9 mouse cellular contexts compared by ENCODE assay signal in the genomic region with DNA sequence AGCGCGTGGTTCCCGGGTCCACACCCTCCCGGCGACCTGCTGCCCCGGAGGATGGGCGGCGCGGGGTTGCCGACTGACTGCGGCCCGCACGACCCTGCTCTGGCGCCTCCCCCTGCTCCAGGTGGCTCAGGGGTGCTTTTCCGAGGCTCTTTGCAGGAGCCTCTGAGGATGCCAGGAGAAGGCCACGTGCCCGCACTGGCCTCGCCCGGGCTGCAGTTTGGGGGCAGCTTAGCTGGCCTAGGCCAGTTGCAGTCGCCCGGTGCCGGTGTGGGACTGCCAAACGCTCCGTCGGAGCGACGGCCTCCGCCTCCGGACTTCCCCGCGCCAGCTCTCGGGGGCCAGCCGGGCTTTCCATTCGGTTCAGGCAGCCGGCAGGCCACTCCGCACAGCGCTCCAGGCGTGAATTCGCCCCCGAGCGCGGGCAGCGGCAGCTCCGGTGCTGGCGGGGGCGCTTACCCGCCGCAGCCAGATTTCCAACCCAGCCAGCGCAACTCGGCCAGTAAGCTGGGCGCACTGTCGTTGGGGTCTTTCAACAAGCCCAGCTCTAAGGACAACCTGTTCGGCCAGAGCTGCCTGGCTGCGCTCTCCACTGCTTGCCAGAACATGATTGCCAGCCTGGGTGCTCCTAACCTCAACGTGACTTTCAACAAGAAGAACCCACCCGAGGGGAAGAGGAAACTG. TPM values are rescaled to one million over a fixed set of nuclear protein-coding genes. Genes with fewer than 3 reads are reported as not detected.
DNase-seq lines count a peak whose midpoint lies in the region; ATAC-seq and TF ChIP-seq lines count a peak whose summit lies in the region.
"Had no signal": no experiment of that assay in that cellular context is flagged by ENCODE, and none has a peak within 500 bp of the region (broad histone marks: within the 10 kb centered on the region; RNA-seq: fewer than 3 reads in every experiment).

No protein-coding gene starts in this region.

- H3K36me3 ChIP-seq in midbrain, embryonic 12.5 days: peaks cover 51% of the 10 kb centered on the region

- peak; percentile 65 for DNase-seq in gastrocnemius, adult 2 months
- no peak for DNase-seq in gastrocnemius, postnatal 36 days
- DNase-seq in ZHBTc4 (ENCODE audit: low read depth, low spot score): peak; percentile 61
- DNase-seq in heart, postnatal 4 days: peak; percentile 50
- no peak for DNase-seq in cerebellum, postnatal 4 days (ENCODE audit: low spot score in 2 of 2)
- no peak for DNase-seq in thymus, postnatal 0 days (ENCODE audit: low spot score)
- no peak for DNase-seq in adrenal gland, postnatal 4 days (ENCODE audit: low spot score in 2 of 2)

- H3K9me3 ChIP-seq in midbrain, embryonic 12.5 days: no peaks in the 10 kb centered on the region

- intact Hi-C loops in gastrocnemius, adult 2 months (cut with DNase I): loop anchor here (5.0 kb wide), 1 partner anchor 87 kb away; no protein-coding TSS in a partner anchor
- intact Hi-C loops in gastrocnemius, postnatal 36 days (cut with DNase I): loop anchor here (5.0 kb wide), 1 partner anchor 92 kb away; no protein-coding TSS in a partner anchor

- peak overlapping the region; percentile 100 for H3K9ac ChIP-seq in midbrain, embryonic 12.5 days (replicated peaks)

- H3K4me2 ChIP-seq in midbrain, embryonic 12.5 days (replicated peaks): peak overlapping the region; percentile 99

- under 1% methylated on average over 56 of the region's 56 CpGs for WGBS in midbrain, embryonic 12.5 days

- H3K27ac ChIP-seq in gastrocnemius, adult 2 months: peak overlapping the region; percentile 92
- H3K27ac ChIP-seq in midbrain, embryonic 12.5 days (replicated peaks): peak overlapping the region; percentile 99

- H3K4me1 ChIP-seq in midbrain, embryonic 12.5 days: peaks cover 65% of the 10 kb centered on the region

- no peaks in the 10 kb centered on the region for H3K27me3 ChIP-seq in midbrain, embryonic 12.5 days

- ATAC-seq in midbrain, embryonic 12.5 days (ENCODE audit: low FRiP score, low read depth): no peak

- peak overlapping the region; percentile 98 for H3K4me3 ChIP-seq in gastrocnemius, adult 2 months
- peak overlapping the region; percentile 76 for H3K4me3 ChIP-seq in midbrain, embryonic 12.5 days
- H3K4me3 ChIP-seq: megakaryocyte, embryonic 14.5 days had no signal

- no peak for TF ChIP-seq CTCF in gastrocnemius, adult 2 months (IDR thresholded peaks at IDR 0.05)

RNA-seq across cellular contexts. Expression of a gene that starts 3.0 kb away (rescaled TPM):
- 10 to 100 TPM; 43.9 to 85.9 TPM for total RNA-seq in gastrocnemius, adult 2 months (2021)
- 10 to 100 TPM; 54.9 to 67.2 TPM for total RNA-seq in gastrocnemius, postnatal 36 days (2021)
- 10 to 100 TPM; 16.5 to 17.7 TPM for total RNA-seq in heart, postnatal 4 days (2021)
- 55.9 and 61.8 TPM in 2 replicates for polyA plus RNA-seq in midbrain, embryonic 12.5 days (2016; fragmentation: Nextera tagmentation; extraction: Ambion mirVana)
- 2.7 and 2.9 TPM in 2 replicates for polyA plus RNA-seq in thymus, postnatal 0 days (2015; fragmentation: Nextera tagmentation; extraction: Ambion mirVana)
- 10 to 100 TPM in 1 of 2 experiments, 1 to 10 TPM in 1; 9.9 to 10.7 TPM for total RNA-seq in adrenal gland, postnatal 4 days (2021)

Comparison
In these comparisons a context has a peak if more than half of its experiments do, and no peak if none do; other contexts are left out.
1. DNase-seq: peak in gastrocnemius, adult 2 months (single experiment), ZHBTc4 (single experiment) and heart, postnatal 4 days (single experiment); none in gastrocnemius, postnatal 36 days (0 of 2), cerebellum, postnatal 4 days (0 of 2), thymus, postnatal 0 days (single experiment) and adrenal gland, postnatal 4 days (0 of 2).